Mouse (Mus musculus): ENCODE measurements around the gene Gm47969.

Gm47969 gene

DNA sequence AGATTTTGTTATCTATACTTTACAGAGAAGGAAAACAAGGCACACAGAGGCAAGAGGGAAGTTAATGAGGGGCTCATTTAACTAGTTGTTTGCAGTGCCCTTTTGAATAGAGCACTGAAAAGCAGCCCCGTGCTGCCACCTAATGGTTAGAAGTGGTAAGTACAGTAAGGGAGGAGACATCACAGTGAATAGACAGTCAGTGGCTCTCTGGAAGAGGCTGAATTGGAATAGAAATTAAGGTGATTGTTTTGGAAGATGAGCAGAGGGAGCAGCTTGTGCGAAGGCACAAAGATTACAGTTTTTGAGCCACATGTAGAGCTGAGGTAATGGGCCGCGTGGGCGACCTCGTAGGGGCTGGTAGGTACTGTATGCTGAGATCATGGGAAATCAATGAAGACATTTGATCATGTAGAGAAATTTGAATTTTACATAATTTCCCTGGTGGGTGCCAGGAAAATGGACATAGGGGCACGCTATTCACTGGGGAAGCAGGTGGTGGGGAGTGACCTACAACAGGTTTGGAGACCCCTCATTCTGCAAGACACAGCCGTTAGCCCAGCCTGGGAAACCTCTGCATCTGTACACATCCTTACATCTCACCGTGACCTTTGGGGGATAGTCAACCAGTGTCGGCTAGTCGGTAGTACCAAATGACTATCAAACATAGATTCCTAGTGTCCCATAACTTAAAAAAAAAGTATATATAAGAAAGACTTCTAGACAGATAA, 31.6 kb downstream of the Gm47969 start:
- peak in 1 of 2 experiments; percentile 30 for DNase-seq

DNA sequence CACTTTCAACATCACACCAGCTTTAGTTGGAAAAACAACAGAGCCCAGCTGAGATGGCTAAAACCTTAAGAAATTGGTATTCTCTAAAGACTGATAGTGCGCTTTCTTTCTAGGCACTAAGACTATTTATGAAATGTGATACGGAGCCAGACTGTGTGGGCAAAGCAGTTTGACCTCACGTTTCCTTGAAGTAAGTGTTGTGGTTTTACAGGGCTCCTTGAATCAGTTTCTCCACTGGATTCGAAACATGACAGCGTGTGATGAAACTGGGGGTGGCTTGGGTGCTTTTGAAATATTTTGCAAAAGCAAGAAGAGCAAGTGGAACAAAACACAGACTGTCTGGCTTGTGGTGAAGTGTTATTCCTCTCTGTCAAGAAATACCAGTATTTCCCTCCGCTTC, 32.3 kb downstream of the Gm47969 start:
- no peak for DNase-seq

- no peak for DNase-seq
Observed at GRCm38 (mm10) chr1:83084790-83085189, 40.1 kb downstream of the Gm47969 start.

- no peak for DNase-seq
Observed at GRCm38 (mm10) chr1:83091268-83091667, 46.5 kb downstream of the Gm47969 start.

Measured in cerebellum, postnatal 25 days (tissue).